Mouse (Mus musculus): Measurements from ENCODE around the gene Cd3g. TPM values are rescaled to one million over a fixed set of nuclear protein-coding genes. Genes with fewer than 3 reads are reported as not detected.

Cd3g gene
- polyA plus RNA-seq, 1 experiment from 2014 or later = 0.76 TPM

Other genes with a start within 250 kb of the Cd3g start
- gene Phldb1, start 245.2 kb downstream of the Cd3g start, polyA plus RNA-seq (2015; fragmentation: Nextera tagmentation; extraction: Ambion mirVana) = 22.4 and 24.5 TPM in 2 replicates
- 212 and 218 TPM in 2 replicates for gene Arcn1, start 212.6 kb downstream of the Cd3g start, polyA plus RNA-seq (2015; fragmentation: Nextera tagmentation; extraction: Ambion mirVana)
- gene Ift46, start 212.5 kb downstream of the Cd3g start, polyA plus RNA-seq (2015; fragmentation: Nextera tagmentation; extraction: Ambion mirVana) = 76.3 and 77.3 TPM in 2 replicates
- gene Tmem25, start 181.1 kb downstream of the Cd3g start, polyA plus RNA-seq (2015; fragmentation: Nextera tagmentation; extraction: Ambion mirVana) = 3.6 and 4.5 TPM in 2 replicates
- 8.3 and 8.5 TPM in 2 replicates for gene Ttc36, start 177.4 kb downstream of the Cd3g start, polyA plus RNA-seq (2015; fragmentation: Nextera tagmentation; extraction: Ambion mirVana)
- gene Kmt2a, start 99.1 kb downstream of the Cd3g start, polyA plus RNA-seq (2015; fragmentation: Nextera tagmentation; extraction: Ambion mirVana) = 7.1 and 8.8 TPM in 2 replicates
- gene Atp5l, start 59.7 kb downstream of the Cd3g start, polyA plus RNA-seq (2015; fragmentation: Nextera tagmentation; extraction: Ambion mirVana) = 660 and 783 TPM in 2 replicates
- gene Ube4a, start 14.8 kb downstream of the Cd3g start, polyA plus RNA-seq (2015; fragmentation: Nextera tagmentation; extraction: Ambion mirVana) = 24.8 and 27.5 TPM in 2 replicates
- gene Cd3d, start 1.4 kb upstream of the Cd3g start, polyA plus RNA-seq (2015; fragmentation: Nextera tagmentation; extraction: Ambion mirVana) = 0.19 TPM in 1 of 2 replicates, not detected in the other
- 0.95 and 1.6 TPM in 2 replicates for gene Cd3e, start 29.2 kb upstream of the Cd3g start, polyA plus RNA-seq (2015; fragmentation: Nextera tagmentation; extraction: Ambion mirVana)
- gene Mpzl2, start 59.4 kb upstream of the Cd3g start, polyA plus RNA-seq (2015; fragmentation: Nextera tagmentation; extraction: Ambion mirVana) = 46.2 and 59.3 TPM in 2 replicates
- 15.7 and 24.6 TPM in 2 replicates for gene Mpzl3, start 74.8 kb upstream of the Cd3g start, polyA plus RNA-seq (2015; fragmentation: Nextera tagmentation; extraction: Ambion mirVana)
- gene Jaml, start 98.8 kb upstream of the Cd3g start, polyA plus RNA-seq (2015; fragmentation: Nextera tagmentation; extraction: Ambion mirVana) = 19.0 and 19.7 TPM in 2 replicates
- 3.0 and 3.5 TPM in 2 replicates for gene Scn2b, start 137.4 kb upstream of the Cd3g start, polyA plus RNA-seq (2015; fragmentation: Nextera tagmentation; extraction: Ambion mirVana)
- 0.37 and 0.54 TPM in 2 replicates for gene Scn4b, start 158.0 kb upstream of the Cd3g start, polyA plus RNA-seq (2015; fragmentation: Nextera tagmentation; extraction: Ambion mirVana)
- gene BC049352, start 201.6 kb upstream of the Cd3g start, polyA plus RNA-seq (2015; fragmentation: Nextera tagmentation; extraction: Ambion mirVana) = 0.27 TPM in 1 of 2 replicates, not detected in the other
- 31.5 and 40.1 TPM in 2 replicates for gene Tmprss4, start 223.7 kb upstream of the Cd3g start, polyA plus RNA-seq (2015; fragmentation: Nextera tagmentation; extraction: Ambion mirVana)